Mouse (Mus musculus): Measurements from ENCODE around the gene Fn3krp. TPM values are rescaled to one million over a fixed set of nuclear protein-coding genes. Genes with fewer than 3 reads are reported as not detected.

The Fn3krp gene
- polyA plus RNA-seq, 1 experiment from 2014 or later, result 20.5 TPM

DNA sequence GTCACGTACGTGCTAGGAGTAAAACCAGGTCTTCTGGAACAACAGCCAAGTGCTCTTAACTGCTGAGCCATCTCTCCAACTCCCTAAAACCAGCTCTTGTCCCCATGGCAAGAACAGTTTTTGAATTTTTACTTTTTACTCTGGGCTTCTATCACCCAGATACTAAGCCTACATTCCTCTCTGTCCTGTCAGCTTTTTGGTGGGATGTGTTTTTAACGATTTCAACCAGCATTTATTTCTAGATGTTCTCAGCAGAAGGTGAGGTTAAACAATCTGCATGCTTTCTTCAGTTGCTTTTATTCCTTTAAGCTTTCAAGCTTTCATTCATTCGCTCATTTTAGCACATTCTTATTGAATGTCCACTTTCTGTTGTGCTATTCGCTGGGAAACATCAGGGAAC lies 3.2 kb upstream of the Fn3krp start:
- H3K36me3 ChIP-seq, result no peaks in the 10 kb centered on the region
- no peak for ATAC-seq
- no peak overlapping the region for H3K4me3 ChIP-seq
- H3K9ac ChIP-seq, result no peak overlapping the region
- H3K4me1 ChIP-seq, result peaks cover 20% of the 10 kb centered on the region
- H3K4me2 ChIP-seq, result no peak overlapping the region
- H3K27me3 ChIP-seq (replicated peaks), result peaks cover 3% of the 10 kb centered on the region; the same call in 1 of the 2 replicates
- H3K9me3 ChIP-seq (replicated peaks), result no peaks in the 10 kb centered on the region
- WGBS (ENCODE audit: insufficient replicate concordance), result 71% methylated on average over 5 of the region's 5 CpGs
- H3K27ac ChIP-seq, result no peak overlapping the region

DNA sequence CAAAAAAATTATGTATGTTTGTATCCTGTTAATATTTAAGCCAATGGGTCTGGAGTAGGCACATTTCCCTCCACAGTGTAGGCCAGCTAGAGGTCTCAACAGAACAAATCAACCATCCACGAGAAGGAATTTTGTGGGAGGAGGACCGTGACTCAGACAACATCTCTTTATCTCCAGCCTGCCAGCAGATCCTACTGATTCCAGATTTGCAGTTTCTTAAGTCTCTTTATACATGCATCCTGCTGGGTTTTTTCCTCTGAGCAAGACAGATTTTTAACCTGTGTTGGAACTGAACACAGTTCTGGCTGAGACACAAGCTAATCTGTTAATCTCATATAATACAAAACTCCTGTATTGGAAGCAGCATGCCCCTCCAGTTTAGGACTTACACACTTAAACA lies 2.3 kb upstream of the Fn3krp start:
- no peaks in the 10 kb centered on the region; the same call in 1 of the 2 replicates for H3K27me3 ChIP-seq (replicated peaks)
- no peaks in the 10 kb centered on the region for H3K9me3 ChIP-seq (replicated peaks)
- peaks cover 28% of the 10 kb centered on the region for H3K4me1 ChIP-seq
- no peak overlapping the region for H3K4me3 ChIP-seq
- H3K4me2 ChIP-seq, result no peak overlapping the region
- H3K36me3 ChIP-seq, result peaks cover under 1% of the 10 kb centered on the region; the same call in 1 of the 2 replicates
- no peak overlapping the region for H3K9ac ChIP-seq
- ATAC-seq, result no peak
- WGBS (ENCODE audit: insufficient replicate concordance), result 62% methylated on average over 2 of the region's 2 CpGs
- H3K27ac ChIP-seq, result no peak overlapping the region

DNA sequence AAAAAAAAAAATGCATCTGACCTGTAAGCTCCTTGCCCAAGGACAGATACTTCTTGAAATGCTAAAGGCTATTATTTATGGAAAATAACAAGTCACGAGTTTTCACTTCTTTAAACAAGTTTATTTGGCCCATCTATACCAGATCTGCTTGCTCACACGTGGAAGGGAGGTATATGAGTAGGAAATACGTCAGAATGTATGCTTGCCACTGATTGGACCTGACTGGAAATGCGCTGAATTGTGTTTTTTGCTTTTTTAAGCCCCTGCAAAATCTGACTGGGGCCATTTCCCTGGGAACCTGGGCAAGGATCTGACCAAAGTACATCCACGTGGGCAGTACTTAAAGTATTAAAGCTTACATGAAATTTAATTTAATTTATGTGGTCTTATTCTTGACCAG lies 822 bp upstream of the Fn3krp start:
- H3K4me2 ChIP-seq, result peak overlapping the region; percentile 89

DNA sequence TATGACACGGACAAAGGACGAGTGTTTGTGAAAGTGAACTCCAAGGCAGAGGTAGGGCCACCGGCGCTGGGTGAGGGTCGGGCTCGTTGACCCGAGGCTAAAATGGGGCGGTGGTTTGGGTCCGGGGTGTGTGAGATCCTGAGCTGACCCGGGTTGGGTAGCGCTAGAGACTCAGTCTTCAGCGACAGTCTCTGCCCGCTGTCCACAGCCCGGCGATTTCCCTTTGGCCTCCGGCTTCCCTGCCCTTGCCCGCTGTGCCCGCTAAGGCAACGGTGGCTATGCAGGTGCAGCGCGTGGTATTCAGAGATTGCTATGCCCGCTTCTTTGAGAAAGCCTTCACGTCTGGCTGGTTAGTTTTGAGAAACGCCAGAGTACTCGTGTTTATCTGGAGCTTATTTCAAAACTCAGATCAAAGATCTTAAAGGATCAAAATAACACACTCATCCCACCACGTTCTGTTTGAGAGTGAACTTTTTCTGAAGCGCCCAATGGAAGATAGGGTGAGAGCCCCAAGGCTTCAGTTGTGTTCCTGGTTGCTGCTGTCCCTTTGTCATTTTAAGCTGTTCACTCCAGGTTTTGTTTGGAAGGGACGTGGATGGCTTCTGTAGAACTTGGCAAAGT lies 462 bp downstream of the Fn3krp start:
- Histone ChIP-seq H3K9me3 (replicated peaks) (no peaks in the 10 kb centered on the region), H3K9ac (peak overlapping the region; percentile 94), H3K27me3 (replicated peaks) (no peaks in the 10 kb centered on the region), H3K27ac (peak overlapping the region; percentile 86), H3K36me3 (peaks cover 28% of the 10 kb centered on the region), H3K4me3 (peak overlapping the region; percentile 91), H3K4me2 (peak overlapping the region; percentile 89), H3K4me1 (peaks cover 49% of the 10 kb centered on the region)
- peak; percentile 61 for ATAC-seq
- under 1% methylated on average over 28 of the region's 28 CpGs for WGBS (ENCODE audit: insufficient replicate concordance)

More for the DNA sequence above, 822 bp upstream of the Fn3krp start:
- Histone ChIP-seq H3K9me3 (replicated peaks) (no peaks in the 10 kb centered on the region), H3K4me1 (peaks cover 42% of the 10 kb centered on the region), H3K4me3 (peak overlapping the region; percentile 91), H3K9ac (peak overlapping the region; percentile 94), H3K27ac (peak overlapping the region; percentile 94), H3K27me3 (replicated peaks) (no peaks in the 10 kb centered on the region), H3K36me3 (peaks cover 15% of the 10 kb centered on the region)
- ATAC-seq, result no peak
- WGBS (ENCODE audit: insufficient replicate concordance), result 45% methylated on average over 5 of the region's 5 CpGs

DNA sequence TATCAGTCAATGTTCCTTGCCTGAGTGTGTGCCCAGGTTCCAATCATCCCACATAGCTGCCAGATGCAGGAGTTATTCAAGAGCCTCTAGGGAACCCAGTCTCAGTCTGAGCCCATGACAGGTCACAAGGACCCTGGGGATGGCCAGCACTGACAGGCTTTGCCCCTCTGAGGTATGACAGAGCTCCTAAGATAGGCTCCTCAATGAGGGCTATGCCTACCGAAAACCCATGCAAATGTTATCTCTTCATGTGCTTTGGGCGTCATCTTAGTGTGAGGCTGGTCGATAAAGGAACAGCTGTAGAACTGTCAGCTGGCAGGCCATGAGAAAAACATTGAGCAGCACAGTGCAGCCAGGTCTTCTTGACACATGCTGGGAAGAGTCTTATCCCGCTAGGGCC lies 12.2 kb downstream of the Fn3krp start:
- WGBS (ENCODE audit: insufficient replicate concordance), result 34% methylated on average over 4 of the region's 4 CpGs
- peaks cover 66% of the 10 kb centered on the region for H3K4me1 ChIP-seq
- ATAC-seq, result peak; percentile 79
- H3K27ac ChIP-seq, result peak overlapping the region; percentile 100
- H3K27me3 ChIP-seq (replicated peaks), result no peaks in the 10 kb centered on the region
- H3K4me2 ChIP-seq, result peak overlapping the region; percentile 95
- H3K9me3 ChIP-seq (replicated peaks), result no peaks in the 10 kb centered on the region
- H3K9ac ChIP-seq, result peak overlapping the region; percentile 78
- H3K36me3 ChIP-seq, result peaks cover 47% of the 10 kb centered on the region
- peak overlapping the region; percentile 73 for H3K4me3 ChIP-seq

DNA sequence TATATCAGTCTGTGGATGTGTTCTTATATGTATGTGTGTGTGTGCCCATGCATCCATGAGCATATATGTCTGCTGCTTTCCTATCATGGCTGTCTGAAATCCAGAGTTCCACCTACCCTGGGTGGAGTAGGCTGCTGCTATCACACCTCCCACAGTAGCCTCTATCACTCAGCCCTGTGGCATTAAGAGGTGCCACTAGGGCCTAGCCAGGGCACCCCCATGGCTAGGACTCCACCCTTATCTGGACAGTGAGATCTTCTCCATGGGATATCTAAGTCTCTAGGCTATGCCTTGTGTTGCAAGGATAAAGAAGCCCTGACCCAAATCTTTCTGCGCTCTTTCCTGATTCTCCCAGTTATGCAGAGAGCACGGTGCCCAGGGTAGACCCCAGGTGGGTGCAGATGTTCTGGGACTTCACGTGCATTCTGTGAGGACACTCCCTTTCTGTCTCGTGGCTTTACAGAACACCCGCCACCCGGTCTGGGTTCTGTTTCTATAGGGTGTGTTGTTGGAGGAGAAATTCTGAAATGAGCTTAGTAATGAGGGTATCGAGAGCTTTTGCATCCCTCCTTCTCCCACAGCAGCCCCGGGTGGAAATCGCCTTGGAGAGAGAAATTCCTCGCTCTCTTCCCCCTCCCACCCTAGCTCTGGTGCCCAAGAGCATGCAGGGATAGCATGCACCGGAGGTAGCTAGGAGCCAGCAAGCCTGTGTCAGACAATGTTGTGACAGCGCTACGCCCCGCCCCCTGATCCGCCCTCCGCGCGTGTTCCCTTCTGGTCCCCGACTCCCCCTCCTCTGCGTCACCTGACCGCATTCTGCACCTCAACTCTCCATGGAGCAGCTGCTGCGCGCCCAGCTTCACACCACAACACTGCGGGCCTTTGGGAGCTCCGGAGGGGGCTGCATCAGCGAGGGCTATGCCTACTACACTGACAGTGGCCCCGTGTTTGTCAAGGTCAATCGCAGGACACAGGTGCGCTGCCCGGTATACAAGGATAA lies 13.3 kb downstream of the Fn3krp start, which contains the start of gene Fn3k:
Fn3k (plus strand) TSS at position 758 of the 1,000 bp plus-strand sequence.
- 5% methylated on average over 30 of the region's 30 CpGs for WGBS (ENCODE audit: insufficient replicate concordance)
- Histone ChIP-seq H3K9me3 (replicated peaks) (no peaks in the 10 kb centered on the region), H3K9ac (peak within 1 kb of the TSS; percentile 78), H3K27me3 (replicated peaks) (no peaks in the 10 kb centered on the region), H3K4me3 (peak within 1 kb of the TSS; percentile 73), H3K27ac (peak within 1 kb of the TSS; percentile 100), H3K4me2 (peak within 1 kb of the TSS; percentile 95), H3K4me1 (peaks cover 76% of the 10 kb centered on the region), H3K36me3 (peaks cover 44% of the 10 kb centered on the region)
- peak; percentile 92 for ATAC-seq

DNA sequence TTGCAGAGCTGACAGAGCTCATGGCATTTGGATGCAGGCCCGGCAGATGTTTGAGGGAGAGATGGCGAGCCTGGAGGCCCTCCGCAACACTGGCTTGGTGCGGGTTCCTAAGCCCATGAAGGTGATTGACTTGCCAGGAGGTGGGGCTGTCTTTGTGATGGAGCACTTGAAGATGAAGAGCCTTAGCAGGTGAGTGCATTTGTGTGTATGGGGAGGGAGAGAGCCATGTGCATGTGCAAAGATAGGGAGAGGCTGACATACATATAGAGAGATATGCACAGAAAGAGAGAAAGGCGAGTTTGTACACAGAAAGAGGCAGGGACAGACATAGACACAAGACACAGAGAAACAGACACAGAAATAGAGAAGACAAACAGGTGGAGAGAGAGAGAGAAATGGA lies 16.0 kb downstream of the Fn3krp start:
- H3K4me3 ChIP-seq, result peak overlapping the region; percentile 73
- peaks cover 17% of the 10 kb centered on the region for H3K27me3 ChIP-seq (replicated peaks)
- H3K4me2 ChIP-seq, result peak overlapping the region; percentile 95
- peaks cover 69% of the 10 kb centered on the region for H3K4me1 ChIP-seq
- peaks cover 46% of the 10 kb centered on the region for H3K36me3 ChIP-seq
- 62% methylated on average over 5 of the region's 5 CpGs for WGBS (ENCODE audit: insufficient replicate concordance)
- peak; percentile 9; the same call in 1 of the 2 replicates for ATAC-seq
- H3K9me3 ChIP-seq (replicated peaks), result no peaks in the 10 kb centered on the region
- peak overlapping the region; percentile 100 for H3K27ac ChIP-seq
- peak overlapping the region; percentile 78 for H3K9ac ChIP-seq

DNA sequence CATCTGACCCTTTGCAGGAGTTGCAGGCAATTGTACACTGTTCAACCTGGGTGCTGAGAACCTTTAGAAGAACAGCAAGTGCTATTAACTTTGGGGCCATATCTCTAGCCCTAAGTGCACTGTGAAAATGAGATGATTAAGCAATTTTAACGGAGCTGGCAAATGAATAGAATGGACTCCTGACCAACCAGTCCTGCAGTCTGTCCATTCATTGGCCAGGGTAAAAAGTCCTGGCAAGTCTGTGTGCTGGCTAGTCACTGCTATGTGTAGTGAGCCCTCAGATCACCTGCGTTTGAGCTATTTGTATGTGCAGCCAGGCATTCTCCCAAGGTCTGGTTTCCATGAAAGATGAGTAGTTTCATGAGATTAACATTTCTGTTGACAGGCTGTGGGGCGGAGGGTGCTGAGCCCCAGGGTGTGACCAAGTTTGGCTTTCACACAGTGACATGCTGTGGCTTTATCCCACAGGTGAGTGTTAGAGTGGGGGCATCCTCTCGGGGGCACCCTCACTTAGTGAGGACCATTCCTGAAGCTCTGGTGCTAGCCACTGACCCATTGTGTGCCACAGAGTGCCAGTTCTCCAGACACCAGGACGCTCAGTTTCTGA lies 18.6 kb downstream of the Fn3krp start:
- peaks cover 45% of the 10 kb centered on the region for H3K4me1 ChIP-seq
- ATAC-seq, result peak; percentile 36; the same call in 1 of the 2 replicates
- peaks cover 45% of the 10 kb centered on the region for H3K36me3 ChIP-seq
- peak overlapping the region; percentile 56 for H3K9ac ChIP-seq
- H3K9me3 ChIP-seq (replicated peaks), result no peaks in the 10 kb centered on the region
- peaks cover 34% of the 10 kb centered on the region for H3K27me3 ChIP-seq (replicated peaks)
- 59% methylated on average over 5 of the region's 5 CpGs for WGBS (ENCODE audit: insufficient replicate concordance)
- peak overlapping the region; percentile 36 for H3K4me3 ChIP-seq
- peak overlapping the region; percentile 95 for H3K4me2 ChIP-seq
- peak overlapping the region; percentile 81 for H3K27ac ChIP-seq

DNA sequence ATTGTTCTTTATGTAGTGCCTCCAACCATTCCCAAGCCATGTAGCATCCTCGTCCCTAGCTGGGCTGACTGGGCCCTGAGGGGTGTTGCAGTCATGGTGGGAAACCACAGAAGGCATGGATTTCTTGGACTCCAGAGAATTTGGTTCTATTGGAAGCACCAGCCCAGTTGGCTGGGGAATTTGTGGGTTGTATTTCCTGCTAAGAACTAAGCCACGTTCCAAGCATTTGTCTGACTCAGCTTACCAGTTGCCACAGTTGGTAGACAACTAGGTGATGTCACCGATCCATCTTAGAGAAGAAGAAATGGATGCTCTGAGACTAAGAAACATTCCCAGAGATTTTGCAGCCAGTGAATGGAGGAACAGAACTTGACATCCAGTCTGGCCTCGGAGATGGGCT lies 20.5 kb downstream of the Fn3krp start:
- ATAC-seq, result no peak
- Histone ChIP-seq H3K9ac (no peak overlapping the region), H3K9me3 (replicated peaks) (no peaks in the 10 kb centered on the region), H3K27me3 (replicated peaks) (peaks cover 43% of the 10 kb centered on the region), H3K4me3 (no peak overlapping the region), H3K27ac (no peak overlapping the region), H3K36me3 (peaks cover 45% of the 10 kb centered on the region), H3K4me1 (peaks cover 35% of the 10 kb centered on the region), H3K4me2 (no peak overlapping the region)
- 72% methylated on average over 4 of the region's 4 CpGs for WGBS (ENCODE audit: insufficient replicate concordance)

DNA sequence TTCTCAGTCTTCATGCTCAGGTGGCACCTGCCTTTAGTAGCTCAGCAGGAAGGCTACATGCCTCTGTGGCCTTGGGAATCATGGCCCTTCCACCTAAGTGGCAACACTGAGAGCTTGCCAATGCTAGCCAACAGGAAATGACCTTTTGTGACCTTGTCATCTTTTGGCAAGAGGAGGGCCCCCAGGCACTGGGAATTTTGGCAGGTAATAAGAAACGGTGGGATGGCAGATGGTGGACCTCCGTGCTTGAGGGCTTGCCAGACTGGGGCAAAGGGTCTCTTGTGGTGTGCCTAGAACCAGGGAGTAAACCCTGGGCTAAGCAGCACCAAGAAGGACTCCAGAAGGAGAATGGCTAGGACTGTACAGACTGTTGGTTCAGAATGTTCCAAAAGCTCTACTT lies 20.9 kb downstream of the Fn3krp start:
- Histone ChIP-seq H3K4me3 (no peak overlapping the region), H3K9me3 (replicated peaks) (no peaks in the 10 kb centered on the region), H3K27me3 (replicated peaks) (peaks cover 47% of the 10 kb centered on the region), H3K27ac (no peak overlapping the region), H3K9ac (no peak overlapping the region), H3K4me2 (no peak overlapping the region), H3K36me3 (peaks cover 45% of the 10 kb centered on the region), H3K4me1 (peaks cover 31% of the 10 kb centered on the region)
- ATAC-seq, result no peak
- 57% methylated on average over 2 of the region's 2 CpGs for WGBS (ENCODE audit: insufficient replicate concordance)

DNA sequence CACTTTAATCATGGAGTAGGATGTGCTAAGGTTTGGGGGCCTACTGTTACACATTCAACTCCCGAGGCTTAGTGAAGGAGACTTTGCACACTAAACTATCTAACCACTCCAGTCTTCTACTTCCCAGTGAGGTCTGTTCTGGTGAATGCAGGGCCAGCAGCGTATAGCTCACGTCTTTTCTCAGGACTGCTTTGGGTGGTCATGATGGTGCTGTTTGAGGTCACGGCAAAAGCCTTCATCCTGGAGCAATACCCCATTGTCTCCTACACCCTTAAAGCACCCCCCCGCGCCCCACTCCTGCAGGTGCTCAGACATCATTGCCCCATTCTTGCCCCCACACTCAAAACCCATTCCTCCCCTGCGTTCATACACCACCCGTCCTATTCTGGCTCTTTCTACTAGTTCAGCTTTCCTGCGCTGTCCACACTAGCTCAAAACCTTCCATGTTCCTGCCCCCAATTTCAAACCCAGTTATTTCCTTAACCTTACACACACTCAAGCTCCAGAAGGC lies 30.1 kb downstream of the Fn3krp start:
- peak overlapping the region; percentile 72 for H3K9ac ChIP-seq
- H3K4me2 ChIP-seq, result peak overlapping the region; percentile 83
- H3K4me1 ChIP-seq, result peaks cover 45% of the 10 kb centered on the region
- peaks cover 19% of the 10 kb centered on the region for H3K27me3 ChIP-seq (replicated peaks)
- WGBS (ENCODE audit: insufficient replicate concordance), result 29% methylated on average over 9 of the region's 9 CpGs
- H3K4me3 ChIP-seq, result peak overlapping the region; percentile 68
- peaks cover 48% of the 10 kb centered on the region for H3K36me3 ChIP-seq
- H3K27ac ChIP-seq, result peak overlapping the region; percentile 89
- H3K9me3 ChIP-seq (replicated peaks), result no peaks in the 10 kb centered on the region
- peak; percentile 1; the same call in 1 of the 2 replicates for ATAC-seq

Data from liver, embryonic 12.5 days (tissue).